Mouse (Mus musculus): ENCODE measurements around the gene Chn1.

DNA sequence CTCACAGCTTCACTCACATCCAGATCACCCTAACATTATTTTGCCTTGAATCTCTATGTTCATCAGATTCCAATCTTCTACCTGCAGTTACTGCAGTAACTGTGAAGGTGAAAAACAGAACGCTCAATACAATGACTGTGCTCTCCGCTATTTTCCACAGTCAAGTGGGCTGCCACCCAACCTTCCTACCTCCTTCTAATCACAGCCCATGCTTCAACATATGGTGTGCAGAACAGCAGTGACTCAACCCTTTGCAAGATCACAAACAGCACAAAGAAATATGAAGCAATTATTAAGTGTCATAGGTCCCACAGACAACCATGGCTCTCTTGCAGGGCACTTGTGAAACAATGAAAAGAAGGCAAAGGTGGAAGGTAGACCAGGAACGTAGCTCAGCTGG lies 33.9 kb downstream of the Chn1 start:
- TF ChIP-seq POLR2A (IDR thresholded peaks at IDR 0.05; ENCODE audit: low read depth, low read length) (no peak), CTCF (conservative IDR thresholded peaks at IDR 0.05; ENCODE audit: insufficient read depth, insufficient read length, low read depth, low read length) (no peak)

Measured in kidney, adult 2 months (tissue).